Mouse (Mus musculus) left cerebral cortex, postnatal 14 days (tissue): ENCODE results near the gene Xk. TPM values are rescaled to one million over a fixed set of nuclear protein-coding genes. Genes with fewer than 3 reads are reported as not detected.
"Not testable (repeated sequence)": the region's sequence is repeated elsewhere in the genome, so short reads cannot be mapped to it uniquely, and the experiment has no call there.

Experiments used
- DNase-seq, 2 experiments: peaks; one replicate each; pipeline ENCODE4 v3.0.0; 2021 to 2022; ENCODE audit warnings: low spot score in 2 of 2, mixed read lengths in 1 of 2
- intact Hi-C: fragments of 180-260 bp; cut with DNase I; formaldehyde crosslinking; loops from one replicate; pipeline ENCODE4 v1.15.1; 2025
- long read RNA-seq, 2 experiments: library from polyadenylated mRNA; stranded (forward); transcript quantifications; one replicate each; pipeline ENCODE4 v2.0.0; 2021
- total RNA-seq, 2 experiments: library from RNA; stranded (reverse); gene quantifications; 2 replicates each; pipeline ENCODE4 v1.2.3; 2021

Xk gene
- 10 to 100 TPM; 12.1 to 12.6 TPM for total RNA-seq
- long read RNA-seq, experiment 1, full-length matches to known transcripts, result 2 of 4 reads
- long read RNA-seq, experiment 1, partial matches to known transcripts, result 2 of 4 reads
- long read RNA-seq, experiment 1, other reads (novel, unspliced or antisense), result 0 of 4 reads
- long read RNA-seq, experiment 2, full-length matches to known transcripts, result 3 of 5 reads
- long read RNA-seq, experiment 2, partial matches to known transcripts, result 2 of 5 reads
- long read RNA-seq, experiment 2, other reads (novel, unspliced or antisense), result 0 of 5 reads

DNA sequence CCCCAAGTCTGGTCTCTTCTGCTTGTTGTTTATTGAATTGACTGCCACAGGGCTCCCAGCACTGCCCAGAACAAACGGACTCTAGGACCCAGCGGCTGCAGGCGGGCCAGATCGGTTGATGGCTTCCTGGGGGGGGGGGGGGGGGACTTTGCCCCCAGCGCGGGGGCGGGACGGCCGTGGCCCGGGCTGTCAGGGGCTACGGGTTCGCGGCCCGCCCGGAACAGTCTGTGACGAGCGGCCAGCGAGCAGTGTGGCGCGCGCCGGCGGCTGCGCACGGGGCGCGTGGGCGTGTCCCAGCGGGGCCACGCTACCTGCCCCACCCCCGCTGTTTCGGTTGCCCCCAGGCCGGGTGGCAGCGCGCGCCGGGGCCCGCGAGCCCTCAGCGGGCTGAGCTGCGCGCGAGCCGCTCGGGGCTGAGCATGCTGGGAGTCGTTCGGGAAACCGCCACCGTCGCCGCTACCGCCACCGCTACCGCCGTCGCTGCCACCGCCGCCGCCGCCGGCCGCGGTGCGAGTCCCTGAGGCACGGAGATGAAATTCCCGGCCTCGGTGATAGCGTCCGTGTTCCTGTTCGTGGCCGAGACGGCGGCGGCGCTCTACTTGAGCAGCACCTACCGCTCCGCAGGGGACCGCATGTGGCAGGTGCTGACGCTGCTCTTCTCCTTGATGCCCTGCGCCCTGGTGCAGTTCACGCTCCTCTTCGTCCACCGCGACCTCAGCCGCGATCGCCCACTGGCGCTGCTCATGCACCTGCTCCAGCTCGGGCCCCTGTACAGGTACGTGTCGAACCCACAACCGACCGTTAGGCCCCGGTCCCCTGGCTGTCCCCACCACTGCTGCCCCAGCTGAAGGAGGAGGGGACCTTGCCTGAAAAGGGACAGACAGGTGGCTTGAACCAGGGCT lies at the start of gene Xk:
Gene Xk, plus strand, starts transcription at position 297 of the 902 bp plus-strand sequence.
- intact Hi-C loops, result no loop called here
- DNase-seq, result peak; percentile 25 to 28

DNA sequence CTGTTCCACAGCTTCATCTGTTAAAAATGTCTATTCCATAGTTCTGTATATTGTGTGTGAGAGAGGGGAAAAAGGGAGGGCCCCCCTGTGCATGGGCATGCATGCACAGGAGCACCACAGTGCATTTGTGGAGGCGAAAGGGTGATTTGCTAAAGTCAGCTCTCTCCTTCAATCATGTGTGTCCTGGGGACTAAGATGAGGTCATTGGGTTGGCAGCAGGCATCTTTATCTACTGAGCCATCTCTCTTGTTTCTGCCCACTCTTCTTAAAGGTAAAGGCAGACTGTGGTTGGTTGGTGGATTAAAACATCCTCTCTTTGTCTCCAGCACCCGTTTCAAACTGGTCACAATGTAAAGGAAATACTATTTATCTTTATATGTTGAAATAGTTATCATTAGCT lies 45.5 kb upstream of the Xk start:
- DNase-seq, result no peak
- intact Hi-C loops, result no loop called here

DNA sequence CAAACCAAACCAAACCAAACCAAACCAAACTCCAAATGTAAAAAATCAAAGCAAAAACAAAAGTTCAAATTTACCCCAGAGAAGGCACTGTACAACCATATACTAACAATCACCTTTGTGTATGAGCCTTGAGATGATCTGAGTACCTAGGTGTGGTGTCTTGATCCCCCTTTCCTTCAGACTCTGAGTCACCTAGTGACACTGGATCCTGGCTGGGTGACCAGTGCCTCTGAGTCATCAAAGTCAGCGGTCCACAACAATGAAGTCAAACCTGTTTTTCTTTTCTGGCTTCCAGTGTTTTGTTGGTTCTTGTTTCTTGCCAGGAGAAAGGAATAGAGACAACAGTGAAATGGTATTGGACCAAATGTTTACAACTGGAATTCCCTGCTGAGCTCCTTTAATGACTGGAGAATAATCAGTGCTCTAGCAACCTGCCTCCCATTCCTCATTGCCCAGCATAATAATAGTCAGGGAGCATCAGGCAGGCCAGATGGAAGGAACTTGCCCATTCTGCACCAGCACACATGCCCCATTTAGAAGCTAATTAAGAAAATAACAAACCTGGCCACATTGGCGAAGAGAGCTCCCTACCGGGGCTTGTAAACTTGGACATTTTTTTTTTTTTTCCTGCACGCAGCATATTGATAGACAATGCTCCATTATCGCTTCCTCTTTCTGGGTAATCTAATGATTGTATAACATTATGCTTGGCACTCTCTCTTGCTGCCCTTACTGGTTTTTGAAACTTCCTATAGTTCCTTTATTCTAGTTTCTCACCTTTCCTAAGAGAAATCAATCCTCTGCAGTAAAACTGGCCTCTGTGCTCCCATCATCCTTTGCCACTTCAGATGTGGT lies 31.6 kb upstream of the Xk start:
- intact Hi-C loops, result no loop called here
- no peak for DNase-seq

DNA sequence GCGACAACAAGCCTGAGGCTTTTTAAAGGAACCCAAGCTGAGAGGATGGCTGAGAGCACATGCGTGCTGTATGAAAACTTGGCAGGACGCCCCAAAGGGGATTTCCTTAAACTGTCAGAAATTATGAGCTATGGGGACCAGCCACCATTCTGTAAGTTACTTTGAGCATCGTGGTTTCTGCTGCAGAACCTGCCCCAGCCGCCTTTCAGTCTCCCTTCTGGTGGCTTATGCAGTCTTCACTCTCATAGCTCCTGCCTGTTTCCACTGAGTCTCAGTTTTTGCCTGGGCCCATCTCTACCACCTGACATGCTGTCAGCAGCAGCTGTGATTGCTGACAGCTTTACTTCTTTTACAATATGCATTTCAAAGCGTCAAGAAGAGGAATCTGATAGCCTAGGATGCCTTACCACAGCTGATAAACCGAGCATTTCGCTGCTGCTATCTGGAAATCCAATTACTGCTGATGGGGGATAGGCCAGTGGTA lies 29.1 kb upstream of the Xk start:
- intact Hi-C loops, result no loop called here
- DNase-seq, result peak; percentile 14 to 36

DNA sequence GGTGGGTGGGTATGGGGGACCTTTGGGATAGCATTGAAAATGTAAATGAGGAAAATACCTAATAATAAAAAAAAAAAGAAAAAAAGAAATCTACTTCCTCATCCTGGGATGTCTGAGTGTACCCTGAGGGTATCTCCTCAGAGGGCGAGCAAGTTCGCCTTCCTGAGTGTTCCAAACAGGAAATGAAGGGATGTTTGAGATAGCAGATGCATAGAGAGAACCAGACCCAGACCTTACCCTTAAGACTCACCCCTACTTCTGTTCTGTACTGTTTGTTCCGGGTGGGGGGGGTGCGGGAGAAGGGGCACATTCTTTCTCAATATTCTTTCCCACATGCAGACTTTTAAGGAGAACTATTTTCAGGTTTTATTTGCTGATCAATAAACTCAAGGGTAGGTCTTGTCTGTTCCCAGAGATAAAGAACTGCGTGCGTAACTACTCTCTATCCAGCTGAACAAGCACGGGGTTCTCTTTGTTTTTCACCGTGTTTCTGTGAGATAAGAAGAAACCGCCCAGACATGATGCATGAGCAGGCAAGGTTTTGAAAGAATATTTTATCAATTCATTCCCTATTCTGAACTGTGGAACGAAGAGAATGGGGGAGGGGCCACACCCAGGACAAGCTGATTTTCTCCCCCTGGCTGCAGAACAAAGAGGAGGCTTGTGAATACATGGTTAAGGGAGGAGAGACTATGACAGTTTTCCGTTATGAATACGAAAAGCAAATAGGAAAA lies 27.8 kb upstream of the Xk start:
- intact Hi-C loops, result no loop called here
- DNase-seq, result no peak

DNA sequence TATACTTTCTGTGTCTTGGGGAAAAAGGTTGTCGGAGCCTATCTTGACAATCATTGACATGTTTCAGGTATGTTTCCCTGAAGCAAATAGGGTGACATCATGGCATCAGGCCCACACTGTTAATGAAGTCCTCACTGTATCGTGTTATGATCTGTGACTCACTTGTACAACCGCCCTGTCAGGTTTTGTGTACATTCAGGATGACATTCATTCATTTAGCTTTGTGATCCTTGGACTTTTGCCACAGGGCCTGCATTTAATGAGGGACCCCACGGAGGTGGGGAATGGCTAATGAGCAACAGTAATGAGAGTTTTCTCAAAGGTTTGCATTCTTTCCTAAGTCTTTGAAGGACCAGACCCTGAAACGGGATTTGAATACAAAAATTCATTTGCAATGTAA lies 23.6 kb upstream of the Xk start:
- intact Hi-C loops, result no loop called here
- no peak for DNase-seq

DNA sequence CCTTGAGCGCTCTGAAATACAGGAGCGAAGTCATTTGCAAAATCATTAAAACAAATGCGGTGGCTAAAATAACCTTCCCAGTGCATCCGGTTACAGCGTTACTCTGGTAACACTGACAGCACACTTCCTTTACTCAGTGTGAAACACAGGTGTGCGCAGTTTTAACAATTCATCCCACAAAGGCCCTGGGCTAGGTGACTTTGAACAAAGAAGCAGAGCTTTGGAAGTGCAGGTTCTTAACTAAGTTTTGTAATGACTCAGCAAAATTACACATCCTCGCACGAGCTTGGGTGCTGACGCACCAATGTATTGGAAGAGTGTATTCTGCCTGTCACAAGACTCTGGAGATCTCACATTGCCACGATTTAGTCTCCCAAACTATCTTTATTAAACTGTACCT lies 18.6 kb upstream of the Xk start:
- no peak for DNase-seq
- intact Hi-C loops, result no loop called here

DNA sequence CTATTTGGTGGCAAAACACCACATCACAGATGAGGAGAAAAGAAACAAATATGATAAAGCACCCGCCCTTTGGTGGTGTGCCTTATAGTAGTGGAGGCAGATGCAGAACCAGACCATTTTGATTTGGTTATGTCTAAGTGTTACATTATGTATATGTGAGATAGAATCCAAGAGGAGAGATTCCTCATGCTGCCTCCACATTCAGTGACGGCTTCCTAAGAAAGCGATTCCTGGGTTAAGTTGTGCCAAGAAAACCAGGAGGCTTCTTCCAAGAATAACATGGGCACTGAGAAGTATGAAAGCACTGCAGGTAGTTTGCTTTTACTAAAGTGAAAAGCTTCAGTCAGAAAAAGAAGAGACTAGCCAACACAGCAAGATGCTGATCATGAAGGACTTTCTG lies 17.7 kb upstream of the Xk start:
- peak in 1 of 2 experiments; percentile 15 for DNase-seq
- intact Hi-C loops, result no loop called here

DNA sequence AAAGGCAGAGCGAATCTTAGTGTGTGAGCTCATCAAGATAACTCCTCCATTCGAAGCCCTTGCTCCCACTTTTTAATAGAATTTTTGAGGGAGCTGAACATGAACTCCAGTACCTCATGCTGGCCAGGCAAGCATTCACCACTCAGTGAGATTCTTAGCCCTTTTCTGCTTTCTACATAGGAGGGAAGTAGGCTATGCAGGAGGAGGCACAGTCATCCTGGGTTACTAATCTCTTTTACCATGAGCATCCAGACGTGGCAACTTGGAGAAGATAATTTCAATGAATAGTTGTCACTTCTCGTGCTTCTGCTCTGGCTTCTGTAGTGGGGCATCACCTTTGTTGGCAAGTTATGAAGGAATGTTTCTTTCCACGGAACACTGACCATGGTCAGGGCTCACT lies 15.8 kb upstream of the Xk start, which contains the start of gene Gm14862:
Gene Gm14862, minus strand, starts transcription at position 134 of the 400 bp plus-strand sequence.
- intact Hi-C loops, result no loop called here
- DNase-seq, result no peak

DNA sequence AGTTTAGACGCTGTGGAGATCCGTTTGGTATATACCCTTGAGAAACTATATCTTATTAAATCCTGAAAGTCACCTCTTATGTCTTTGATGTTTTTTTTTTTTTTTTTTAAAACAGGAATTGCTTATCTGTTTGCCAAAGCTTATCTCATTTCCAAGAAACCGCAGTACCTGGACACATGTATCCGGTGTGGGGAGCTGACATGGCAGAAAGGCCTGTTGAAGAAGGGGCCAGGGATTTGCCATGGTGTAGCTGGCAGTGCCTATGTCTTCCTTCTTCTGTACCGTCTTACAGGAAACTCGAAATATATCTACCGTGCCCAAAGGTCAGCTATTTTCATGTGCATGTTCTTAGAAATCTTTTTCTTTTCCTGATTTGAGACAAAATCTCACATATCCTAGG lies 14.7 kb upstream of the Xk start:
- intact Hi-C loops, result no loop called here
- no peak for DNase-seq

DNA sequence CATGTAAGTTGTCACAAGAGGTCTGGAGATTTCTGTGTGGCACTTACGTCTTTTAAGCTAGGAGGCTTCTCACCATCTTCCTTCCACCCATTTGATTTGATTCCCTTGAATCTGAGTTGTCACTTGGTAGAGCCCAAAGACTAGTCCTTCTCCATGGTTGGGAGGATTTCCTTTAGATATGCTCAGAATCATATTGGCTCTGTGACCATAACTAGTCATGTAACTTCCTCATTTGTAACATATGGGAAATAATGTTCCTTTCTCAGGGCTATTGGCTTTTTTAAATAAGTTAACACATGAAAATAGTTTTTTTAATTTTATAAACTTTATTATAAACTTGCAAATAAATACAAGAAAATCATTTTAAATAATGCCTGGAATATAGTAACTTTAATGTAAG lies 13.3 kb upstream of the Xk start:
- no peak for DNase-seq
- intact Hi-C loops, result no loop called here

DNA sequence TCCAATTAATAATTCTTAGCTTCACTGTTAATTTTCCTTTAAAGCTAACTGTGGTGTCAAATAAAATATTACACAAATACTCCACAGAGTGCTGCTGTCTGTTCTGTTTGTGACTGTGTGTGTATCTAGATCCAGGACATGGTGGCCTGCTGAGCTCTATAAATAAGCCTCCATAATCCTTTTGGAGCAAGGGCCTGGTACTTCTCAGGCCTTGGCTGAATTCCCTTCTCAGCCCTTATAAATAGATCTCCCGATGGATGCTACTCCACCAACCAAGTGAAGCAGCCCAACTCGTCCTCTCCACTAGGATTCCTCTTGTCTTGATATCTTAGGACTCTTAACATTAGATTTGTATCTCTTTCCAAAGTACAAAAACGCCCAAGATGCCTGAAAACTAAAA lies 1.4 kb upstream of the Xk start:
- no peak for DNase-seq
- intact Hi-C loops, result no loop called here

DNA sequence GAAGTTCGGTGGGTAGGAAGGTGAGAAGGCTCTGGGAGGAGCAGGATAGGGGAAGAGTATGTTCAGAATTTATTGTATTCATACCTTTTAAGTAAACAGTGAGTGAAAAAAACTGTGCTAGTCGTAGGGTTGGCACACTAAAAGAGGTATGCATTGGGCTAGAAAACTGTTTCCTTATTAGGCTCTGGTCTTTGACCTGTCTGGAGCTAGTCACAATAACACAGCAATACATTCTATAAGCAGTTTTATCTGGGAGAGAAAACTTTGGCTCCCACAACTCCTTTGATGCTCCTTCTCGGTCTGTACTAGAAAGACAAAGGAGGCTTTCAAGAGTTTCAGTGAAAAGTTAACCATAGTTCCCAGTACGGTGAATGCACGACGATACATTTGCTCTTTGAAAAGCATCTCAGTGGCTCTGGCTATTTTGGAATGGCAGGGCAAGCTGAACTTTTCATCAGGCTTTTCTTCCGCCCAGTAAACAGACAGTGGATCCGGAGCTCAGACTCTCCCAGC lies 553 bp upstream of the Xk start:
- no peak for DNase-seq
- intact Hi-C loops, result no loop called here

DNA sequence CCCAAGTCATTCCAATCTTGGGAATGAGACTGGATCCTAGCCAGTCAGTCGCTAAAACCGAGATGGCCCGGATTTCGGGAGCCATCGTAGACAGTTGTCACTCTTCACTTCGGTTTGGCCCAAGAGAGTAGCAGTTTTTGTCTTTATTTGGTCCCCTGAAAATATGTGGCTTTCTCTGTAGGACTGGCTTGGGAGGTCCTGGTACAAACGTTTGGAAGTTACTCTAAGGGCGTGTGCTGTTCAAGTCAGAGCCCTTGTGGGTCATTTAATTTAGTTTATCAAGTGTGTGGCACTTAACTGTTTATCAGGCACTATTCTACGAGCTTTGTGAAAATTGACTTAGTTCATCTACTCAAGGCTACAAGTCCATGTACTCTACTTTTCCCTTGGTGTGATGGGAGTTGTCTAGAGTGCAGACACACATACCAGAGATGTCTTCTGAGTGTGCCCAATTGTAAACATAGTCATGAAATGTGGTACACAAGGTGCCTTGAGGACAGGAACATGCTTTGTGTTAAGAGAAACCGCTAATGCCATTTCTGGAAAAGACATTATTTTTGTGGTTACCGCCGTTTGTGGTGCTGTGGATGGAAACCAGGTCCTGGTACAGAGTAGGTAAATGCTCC lies 934 bp downstream of the Xk start:
- DNase-seq, result no peak
- intact Hi-C loops, result no loop called here

DNA sequence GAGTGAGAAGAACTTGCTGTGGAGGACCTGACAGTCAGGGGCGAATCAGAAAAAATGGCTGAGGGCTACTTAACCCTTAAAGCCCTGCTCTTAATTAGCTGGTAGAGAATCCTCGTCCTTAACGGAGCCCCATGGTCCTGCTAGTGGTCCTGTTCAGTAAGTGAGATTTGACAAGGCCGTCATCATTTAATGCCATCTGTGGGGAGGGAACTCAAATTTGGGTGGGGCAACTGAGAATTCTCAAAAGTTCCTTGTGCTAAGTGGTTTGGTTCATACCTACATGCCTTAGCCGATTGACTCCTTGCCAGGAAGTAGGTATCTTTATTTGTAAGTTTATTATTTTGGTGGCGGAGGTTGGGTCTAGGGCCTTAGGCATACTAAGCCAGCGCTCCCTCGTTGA lies 1.8 kb downstream of the Xk start:
- intact Hi-C loops, result no loop called here
- no peak for DNase-seq

DNA sequence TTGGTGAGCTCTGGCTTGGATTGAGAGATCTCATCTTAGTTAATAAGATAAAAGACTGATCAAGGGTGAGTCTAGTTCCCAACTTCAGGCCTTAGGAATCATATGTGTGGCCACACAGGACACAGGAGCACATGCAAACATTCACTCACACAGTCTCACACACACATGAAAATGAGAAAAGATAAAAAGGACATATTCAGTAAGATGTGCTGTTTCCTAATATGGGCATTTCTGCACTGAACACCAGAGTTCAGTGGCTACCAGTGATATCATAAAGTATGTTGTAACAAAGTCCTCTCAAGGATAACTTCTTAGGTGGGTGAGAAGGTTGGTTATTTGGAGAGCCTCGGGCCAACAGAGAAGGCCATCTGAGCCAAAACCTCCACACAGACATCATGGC lies 10.9 kb downstream of the Xk start, which contains the start of gene H2al1m:
Gene H2al1m, plus strand, starts transcription at position 301 of the 400 bp plus-strand sequence.
- DNase-seq, intact Hi-C loops: not testable (repeated sequence)

DNA sequence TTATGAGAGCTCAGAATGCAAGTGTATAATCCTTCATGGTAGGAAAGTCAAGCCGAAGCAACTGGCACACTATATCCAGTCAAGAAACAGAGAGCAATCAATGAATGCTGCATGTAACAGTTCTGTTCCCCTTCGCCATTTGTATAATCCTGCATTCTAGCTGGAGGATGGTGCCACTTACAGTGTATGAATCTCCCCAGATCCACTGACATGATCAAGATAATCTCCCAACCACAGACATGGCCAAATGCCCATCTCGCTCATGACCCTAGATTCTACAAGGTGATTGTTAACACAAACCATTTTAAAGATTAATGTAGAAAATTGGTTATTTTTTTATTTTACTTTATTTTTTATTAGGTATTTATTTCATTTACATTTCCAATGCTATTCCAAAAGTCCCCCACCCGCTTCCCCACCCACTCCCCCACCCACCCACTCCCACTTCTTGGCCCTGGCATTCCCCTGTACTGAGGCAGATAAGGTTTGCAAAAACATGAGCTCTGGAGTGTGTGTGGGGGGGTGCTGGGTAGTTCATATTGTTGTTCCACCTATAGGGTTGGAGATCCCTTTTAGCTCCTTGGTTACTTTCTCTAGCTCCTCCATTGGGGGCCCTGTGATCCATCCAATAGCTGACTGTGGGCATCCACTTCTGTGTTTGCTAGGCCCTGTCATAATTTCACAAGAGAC lies 20.7 kb downstream of the Xk start:
- intact Hi-C loops, DNase-seq: not testable (repeated sequence)

DNA sequence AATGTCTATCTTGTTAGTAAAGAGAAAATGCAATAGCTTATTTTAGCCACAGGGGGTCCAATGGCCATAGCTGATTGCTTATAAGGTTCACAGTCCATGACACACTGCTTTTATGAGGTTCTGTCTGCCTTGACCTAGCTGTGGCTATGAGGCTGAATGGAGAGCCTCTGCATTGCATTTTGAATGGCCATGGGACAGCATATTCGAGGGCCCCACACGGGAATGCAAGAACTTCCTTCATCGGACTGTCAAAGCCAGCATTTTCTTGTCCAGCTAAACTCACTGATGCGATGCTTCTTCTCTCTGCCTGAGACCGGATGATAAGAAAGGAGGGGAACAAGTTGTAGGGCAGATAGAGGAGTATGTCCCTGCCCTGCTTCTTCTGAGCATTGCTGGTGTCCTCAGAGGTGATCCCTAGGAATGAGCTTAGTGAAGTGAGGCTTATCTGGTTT lies 25.9 kb downstream of the Xk start:
- no peak for DNase-seq
- intact Hi-C loops, result no loop called here
